In the genomic region with DNA sequence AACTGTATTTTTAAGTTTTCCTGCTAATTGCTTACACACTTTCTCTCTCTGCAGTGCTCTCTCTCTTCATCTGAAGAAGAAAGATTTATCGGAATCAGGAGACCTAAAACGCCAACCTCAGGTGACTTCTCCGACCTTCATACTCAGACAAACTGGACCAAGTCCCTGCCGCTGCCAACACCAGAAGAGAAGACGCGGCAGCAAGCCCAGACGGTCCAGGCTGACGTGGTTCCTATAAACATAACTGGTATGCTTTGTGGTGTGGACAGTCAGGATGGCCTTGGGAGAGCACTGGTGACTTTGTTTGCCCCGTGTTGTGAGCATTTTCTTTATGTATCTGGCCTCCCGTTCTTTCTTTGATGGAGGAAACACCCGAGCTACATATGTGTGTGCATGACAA, we compare ENCODE assay signal across 24 mouse cellular contexts. TPM values are rescaled to one million over a fixed set of nuclear protein-coding genes. Genes with fewer than 3 reads are reported as not detected.
DNase-seq lines count a peak whose midpoint lies in the region; TF ChIP-seq lines count a peak whose summit lies in the region.
"Had no signal": no experiment of that assay in that cellular context is flagged by ENCODE, and none has a peak within 500 bp of the region (broad histone marks: within the 10 kb centered on the region; RNA-seq: fewer than 3 reads in every experiment).

No protein-coding gene starts in this region.

- no peak for TF ChIP-seq CTCF in thymus, adult 2 months (IDR thresholded peaks at IDR 0.05; ENCODE audit: borderline replicate concordance, control insufficient read depth, extremely low read depth, insufficient read depth, low read length, poor library complexity)
- TF ChIP-seq CTCF in left cerebral cortex, adult 2 months (IDR thresholded peaks at IDR 0.05), result no peak

- no peak for TF ChIP-seq POLR2A in thymus, adult 2 months (IDR thresholded peaks at IDR 0.05; ENCODE audit: control insufficient read depth, extremely low read depth, insufficient read depth, low read length, poor library complexity)

- peaks cover 4% of the 10 kb centered on the region; the same call in 1 of the 2 replicates for H3K4me1 ChIP-seq in heart, embryonic 10.5 days
- peaks cover 28% of the 10 kb centered on the region for H3K4me1 ChIP-seq in thymus, adult 2 months (replicated peaks; ENCODE audit: control insufficient read depth, insufficient read depth, low read length)
- H3K4me1 ChIP-seq: lung, embryonic 15.5 days had no signal

- no peaks in the 10 kb centered on the region for H3K27me3 ChIP-seq in heart, embryonic 10.5 days (ENCODE audit: insufficient read depth, poor library complexity, severe bottlenecking)
- no peaks in the 10 kb centered on the region for H3K27me3 ChIP-seq in thymus, adult 2 months (ENCODE audit: control insufficient read depth, insufficient read depth, low read length)
- H3K27me3 ChIP-seq: kidney, embryonic 15.5 days; limb, embryonic 13.5 days; lung, embryonic 15.5 days; midbrain, embryonic 15.5 days; neural tube, embryonic 15.5 days had no signal

- H3K27ac ChIP-seq in heart, embryonic 10.5 days, result no peak overlapping the region
- peak overlapping the region; percentile 57; the same call in 1 of the 2 replicates for H3K27ac ChIP-seq in thymus, adult 2 months (ENCODE audit: control insufficient read depth, insufficient read depth, low read length)
- H3K27ac ChIP-seq in left cerebral cortex, adult 2 months, result no peak overlapping the region
- H3K27ac ChIP-seq: kidney, embryonic 15.5 days; limb, embryonic 13.5 days; lung, embryonic 15.5 days; midbrain, embryonic 10.5 days; midbrain, embryonic 15.5 days; neural tube, embryonic 15.5 days had no signal

- no peaks in the 10 kb centered on the region for H3K9me3 ChIP-seq in heart, embryonic 10.5 days
- H3K9me3 ChIP-seq: kidney, embryonic 15.5 days; limb, embryonic 13.5 days; lung, embryonic 15.5 days; midbrain, embryonic 10.5 days; midbrain, embryonic 15.5 days; neural tube, embryonic 15.5 days had no signal

- WGBS in heart, embryonic 10.5 days, result 86% methylated on average over 11 of the region's 11 CpGs
- 86% methylated on average over 11 of the region's 11 CpGs for WGBS in thymus, adult 2 months

- intact Hi-C loops in heart, postnatal 36 days (cut with DNase I), result no loop called here
- intact Hi-C loops in left cerebral cortex, adult 2 months (cut with DNase I), result no loop called here

- H3K4me3 ChIP-seq in heart, embryonic 10.5 days, result no peak overlapping the region
- H3K4me3 ChIP-seq in thymus, adult 2 months (ENCODE audit: control insufficient read depth, insufficient read depth, low read length), result no peak overlapping the region
- H3K4me3 ChIP-seq in left cerebral cortex, adult 2 months, result no peak overlapping the region
- H3K4me3 ChIP-seq: erythroblast, embryonic 14.5 days; kidney, embryonic 15.5 days; limb, embryonic 13.5 days; lung, embryonic 15.5 days; midbrain, embryonic 10.5 days; midbrain, embryonic 15.5 days; neural tube, embryonic 15.5 days had no signal

- H3K36me3 ChIP-seq in heart, embryonic 10.5 days, result peaks cover 13% of the 10 kb centered on the region
- H3K36me3 ChIP-seq in thymus, adult 2 months (ENCODE audit: control insufficient read depth, insufficient read depth, low read length), result no peaks in the 10 kb centered on the region
- H3K36me3 ChIP-seq: lung, embryonic 15.5 days; midbrain, embryonic 15.5 days had no signal

- DNase-seq in heart, adult 11 months, result peak; percentile 96
- no peak for DNase-seq in heart, embryonic 10.5 days (ENCODE audit: low spot score)
- no peak for DNase-seq in thymus, adult 2 months
- no peak for DNase-seq in thymus, postnatal 36 days
- peak; percentile 39 to 68 for DNase-seq in heart, adult 9 months (ENCODE audit: low spot score in 2 of 2)
- peak; percentile 25 to 28 for DNase-seq in heart, postnatal 36 days
- no peak for DNase-seq in left cerebral cortex, adult 2 months (ENCODE audit: extremely low spot score in 1 of 2, low spot score in 2 of 2)
- DNase-seq: adrenal gland, postnatal 25 days; cerebellum, adult 11-12 months; cerebellum, postnatal 10 days; forebrain, postnatal 0 days; gastrocnemius, postnatal 36 days; kidney, adult 18-20 months; kidney, postnatal 25 days; retina, postnatal 1 day; right cerebral cortex, postnatal 14 days had no signal

RNA-seq across cellular contexts. Expression of gene Hebp2, which starts 34.4 kb away (rescaled TPM):
- polyA plus RNA-seq in heart, embryonic 10.5 days (2016; fragmentation: Nextera tagmentation; extraction: Ambion mirVana), result 18.6 and 20.2 TPM in 2 replicates
- polyA plus RNA-seq in thymus, adult 2 months (2012; rRNA removed), result 0.46 and 0.66 TPM in 2 replicates
- total RNA-seq in heart, postnatal 36 days (2021), result 1 to 10 TPM in 1 of 2 experiments, under 1 TPM in 1; 0.95 to 1.2 TPM
- total RNA-seq in left cerebral cortex, adult 2 months (2021), result 1 to 10 TPM; 3.8 TPM
- polyA plus RNA-seq: CD4-positive, CD25-positive, alpha-beta regulatory T cell, adult 4 months; erythroblast, embryonic 14.5 days had no signal

Comparison
In these comparisons a context has a peak if more than half of its experiments do, and no peak if none do; other contexts are left out.
1. DNase-seq: peak in heart, adult 11 months (single experiment), heart, adult 9 months (2 of 2) and heart, postnatal 36 days (2 of 2); none in heart, embryonic 10.5 days (single experiment), thymus, adult 2 months (single experiment), thymus, postnatal 36 days (0 of 2) and left cerebral cortex, adult 2 months (0 of 2).